Mouse (Mus musculus): ENCODE data around the gene Ppp4r1.

The Ppp4r1 gene

DNA sequence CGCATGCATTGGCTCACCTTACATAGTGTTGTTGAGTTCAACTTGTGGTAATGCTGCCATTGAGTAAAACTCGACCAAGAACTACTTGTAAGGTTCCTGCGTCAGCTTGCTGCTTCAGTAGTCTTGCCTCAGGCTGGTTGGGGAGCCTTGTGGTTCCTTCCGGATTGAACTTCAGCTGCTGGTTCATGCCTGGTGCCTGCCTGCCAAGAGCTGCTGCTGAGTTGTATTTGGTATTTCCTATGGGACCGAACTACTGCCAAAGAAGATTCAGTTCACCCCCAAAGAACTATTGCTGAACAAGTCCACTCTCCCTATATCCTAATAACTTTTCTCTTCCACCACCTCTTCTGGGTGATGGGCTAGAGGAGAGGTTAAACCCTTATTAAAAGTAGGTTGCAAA is 107.1 kb downstream of the Ppp4r1 start:
- peak; percentile 32 for DNase-seq (ENCODE audit: low read depth, low spot score)
